8 mouse cellular contexts compared by ENCODE assay signal in genomic region chr3:97521946-97522731, GRCm38 (mm10).
DNase-seq lines count a peak whose midpoint lies in the region; ATAC-seq lines count a peak whose summit lies in the region.

No protein-coding gene starts in this region.

- H3K27me3 ChIP-seq in hindbrain, embryonic 13.5 days, result no peaks in the 10 kb centered on the region
- H3K27me3 ChIP-seq in liver, embryonic 12.5 days (replicated peaks), result no peaks in the 10 kb centered on the region

- H3K4me3 ChIP-seq in hindbrain, embryonic 13.5 days, result no peak overlapping the region
- no peak overlapping the region for H3K4me3 ChIP-seq in liver, embryonic 12.5 days

- no peak overlapping the region for H3K9ac ChIP-seq in hindbrain, embryonic 13.5 days
- no peak overlapping the region for H3K9ac ChIP-seq in liver, embryonic 12.5 days

- no peaks in the 10 kb centered on the region for H3K36me3 ChIP-seq in hindbrain, embryonic 13.5 days
- H3K36me3 ChIP-seq in liver, embryonic 12.5 days, result no peaks in the 10 kb centered on the region

- peak; percentile 84 for ATAC-seq in hindbrain, embryonic 13.5 days (ENCODE audit: low FRiP score)
- no peak for ATAC-seq in liver, embryonic 12.5 days

- peaks cover 17% of the 10 kb centered on the region; the same call in 1 of the 2 replicates for H3K9me3 ChIP-seq in hindbrain, embryonic 13.5 days
- peaks cover 16% of the 10 kb centered on the region for H3K9me3 ChIP-seq in liver, embryonic 12.5 days (replicated peaks)

- intact Hi-C loops in left cerebral cortex, postnatal 14 days (cut with DNase I), result no loop called here

- 0 out of 2 replicates have a peak overlapping the region, but pooled peaks have one; percentile 9 for H3K4me2 ChIP-seq in hindbrain, embryonic 13.5 days
- H3K4me2 ChIP-seq in liver, embryonic 12.5 days, result no peak overlapping the region

- peak overlapping the region; percentile 77 for H3K27ac ChIP-seq in hindbrain, embryonic 13.5 days
- no peak overlapping the region for H3K27ac ChIP-seq in liver, embryonic 12.5 days

- H3K4me1 ChIP-seq in hindbrain, embryonic 13.5 days (replicated peaks), result peaks cover 28% of the 10 kb centered on the region
- H3K4me1 ChIP-seq in liver, embryonic 12.5 days, result no peaks in the 10 kb centered on the region

- WGBS in hindbrain, embryonic 13.5 days, result 61% methylated on average over 13 of the region's 13 CpGs
- 69% methylated on average over 13 of the region's 13 CpGs for WGBS in liver, embryonic 12.5 days (ENCODE audit: insufficient replicate concordance)

- peak; percentile 82 to 83 for DNase-seq in cerebellum, postnatal 10 days
- DNase-seq in cerebellum, adult 9-11 months, result no peak
- peak; percentile 89 to 95 for DNase-seq in left cerebral cortex, postnatal 14 days (ENCODE audit: low spot score in 2 of 2)
- peak; percentile 89 to 90 for DNase-seq in right cerebral cortex, adult 2 months (ENCODE audit: low spot score in 2 of 2)
- no peak for DNase-seq in gastrocnemius, postnatal 4 days (ENCODE audit: low spot score in 2 of 2)
- DNase-seq in adrenal gland, adult 8-10 months, result no peak

Comparison
In these comparisons a context has a peak if more than half of its experiments do, and no peak if none do; other contexts are left out.
1. DNase-seq: peak in cerebellum, postnatal 10 days (2 of 2), left cerebral cortex, postnatal 14 days (2 of 2) and right cerebral cortex, adult 2 months (2 of 2); none in cerebellum, adult 9-11 months (single experiment), gastrocnemius, postnatal 4 days (0 of 2) and adrenal gland, adult 8-10 months (single experiment).